Mouse (Mus musculus) forebrain, embryonic 14.5 days (tissue): ENCODE results near the gene Prr12. TPM values are rescaled to one million over a fixed set of nuclear protein-coding genes. Genes with fewer than 3 reads are reported as not detected.

Experiments
- ATAC-seq: fragments of 200-750 bp; cut with Nextera tagmentation; 2 replicates; pipeline ENCODE4 v1.8.0; 2017; ENCODE audit warnings: mild to moderate bottlenecking, moderate library complexity
- DNase-seq: peaks from one replicate; pipeline ENCODE4 v3.0.0-alpha.2; 2015; ENCODE audit warnings: low spot score
- H3K27ac ChIP-seq: fragments of 300-500 bp; sonication (generic); 2 replicates; pipeline ENCODE4 v1.5.1; 2014; ENCODE audit warnings: low read depth, mild to moderate bottlenecking, control low read depth, low read length, moderate library complexity
- H3K27me3 ChIP-seq: fragments of 300-500 bp; sonication (generic); replicated peaks from 2 replicates; pipeline ENCODE4 v1.6.1; 2014; ENCODE audit warnings: low read length, control low read depth, mixed read lengths; ENCODE audit not compliant: control insufficient read depth, insufficient read depth
- H3K36me3 ChIP-seq: fragments of 300-500 bp; sonication (generic); 2 replicates; pipeline ENCODE4 v1.6.1; 2014; ENCODE audit warnings: low read length, control low read depth; ENCODE audit not compliant: control insufficient read depth, insufficient read depth
- H3K4me1 ChIP-seq: fragments of 300-500 bp; sonication (generic); 2 replicates; pipeline ENCODE4 v1.6.1; 2014; ENCODE audit warnings: antibody characterized with exemption, low read length, control low read depth; ENCODE audit not compliant: control insufficient read depth, insufficient read depth
- H3K4me2 ChIP-seq: fragments of 300-500 bp; sonication (generic); 2 replicates; pipeline ENCODE4 v1.6.1; 2014; ENCODE audit warnings: mild to moderate bottlenecking, control low read depth, low read length
- H3K4me3 ChIP-seq: fragments of 300-500 bp; sonication (generic); 2 replicates; pipeline ENCODE4 v1.5.1; 2014; ENCODE audit warnings: low read depth, low read length, control low read depth
- H3K9ac ChIP-seq: fragments of 300-500 bp; sonication (generic); 2 replicates; pipeline ENCODE4 v1.6.1; 2014; ENCODE audit warnings: mild to moderate bottlenecking, low read length, control low read depth, moderate library complexity
- H3K9me3 ChIP-seq: fragments of 300-500 bp; sonication (generic); replicated peaks from 2 replicates; pipeline ENCODE4 v1.6.1; 2016; ENCODE audit warnings: low read length, control low read depth, mixed read lengths; ENCODE audit not compliant: control insufficient read depth
- WGBS: fragments of 180-500 bp; shearing (Covaris S2); extraction: QIAGEN DNeasy Blood & Tissue Kit; methylation state at CpG from one replicate; pipeline ENCODE4 v1.1.7; 2014; 5-methylcytosine and 5-hydroxymethylcytosine counted together
- polyA plus RNA-seq: library from polyadenylated mRNA; unstranded; fragments of >200 nt; fragmentation: Nextera tagmentation; extraction: Ambion mirVana; gene quantifications from 2 replicates; pipeline ENCODE4 v1.2.1, GENCODE M21; 2014

Gene Prr12
- polyA plus RNA-seq, 1 experiment from 2014 or later = 13.6 TPM

DNA sequence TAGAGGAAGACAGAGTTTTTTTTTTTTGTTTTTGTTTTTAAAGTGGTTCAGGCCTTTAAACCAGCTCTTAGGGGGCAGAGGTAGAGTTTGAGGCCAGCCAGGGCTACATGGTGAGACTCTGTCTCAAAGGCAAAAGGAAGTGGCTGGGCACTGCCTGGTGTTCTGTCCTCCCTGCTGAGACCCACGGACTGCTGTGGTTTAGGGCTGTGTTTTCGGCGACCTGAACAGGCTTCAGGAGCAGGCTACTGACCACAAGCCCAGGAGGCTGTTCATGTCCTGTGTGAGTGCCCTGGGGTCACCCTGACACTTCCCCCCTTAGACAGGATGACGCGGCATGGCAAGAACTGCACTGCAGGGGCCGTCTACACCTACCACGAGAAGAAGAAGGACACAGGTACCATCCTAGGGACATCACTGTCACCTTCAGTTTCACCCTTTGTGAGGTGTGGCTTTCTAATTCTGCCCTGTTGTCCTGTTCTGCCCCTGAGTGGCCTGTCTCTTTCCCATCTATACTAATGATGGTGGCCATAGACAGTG is 20.6 kb upstream of the Prr12 start:
- 87% methylated on average over 7 of the region's 7 CpGs for WGBS
- Histone ChIP-seq H3K4me3 (no peak overlapping the region), H3K9ac (no peak overlapping the region), H3K27me3 (no peaks in the 10 kb centered on the region), H3K4me1 (no peaks in the 10 kb centered on the region), H3K27ac (no peak overlapping the region), H3K4me2 (no peak overlapping the region), H3K36me3 (peaks cover 34% of the 10 kb centered on the region), H3K9me3 (no peaks in the 10 kb centered on the region)
- ATAC-seq (no peak), DNase-seq (no peak)

DNA sequence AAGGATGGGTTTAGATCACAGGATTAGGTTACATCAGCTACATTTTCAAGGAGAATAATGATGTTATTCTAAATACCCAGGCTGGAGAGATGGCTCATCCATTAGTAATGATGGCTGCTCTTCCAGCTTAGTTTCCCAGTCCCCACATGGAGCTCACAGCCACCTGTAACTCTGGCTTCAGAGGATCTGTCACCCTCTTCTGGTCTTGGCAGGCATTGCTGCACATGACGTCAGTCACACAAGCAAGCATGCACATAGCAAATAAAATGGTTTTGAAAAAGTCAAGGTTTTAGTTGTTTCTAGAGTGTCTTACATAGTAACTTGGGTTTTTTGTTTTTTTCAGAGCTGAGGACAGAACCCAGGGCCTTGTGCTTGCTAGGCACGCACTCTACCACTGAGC is 19.5 kb upstream of the Prr12 start:
- ATAC-seq (no peak), DNase-seq (peak; percentile 33)
- WGBS = 74% methylated on average over 2 of the region's 2 CpGs
- H3K9me3 ChIP-seq = no peaks in the 10 kb centered on the region
- H3K4me2 ChIP-seq = no peak overlapping the region
- no peak overlapping the region for H3K4me3 ChIP-seq
- peaks cover 30% of the 10 kb centered on the region for H3K36me3 ChIP-seq
- no peaks in the 10 kb centered on the region for H3K4me1 ChIP-seq
- H3K27ac ChIP-seq = no peak overlapping the region
- H3K27me3 ChIP-seq = no peaks in the 10 kb centered on the region
- no peak overlapping the region for H3K9ac ChIP-seq

DNA sequence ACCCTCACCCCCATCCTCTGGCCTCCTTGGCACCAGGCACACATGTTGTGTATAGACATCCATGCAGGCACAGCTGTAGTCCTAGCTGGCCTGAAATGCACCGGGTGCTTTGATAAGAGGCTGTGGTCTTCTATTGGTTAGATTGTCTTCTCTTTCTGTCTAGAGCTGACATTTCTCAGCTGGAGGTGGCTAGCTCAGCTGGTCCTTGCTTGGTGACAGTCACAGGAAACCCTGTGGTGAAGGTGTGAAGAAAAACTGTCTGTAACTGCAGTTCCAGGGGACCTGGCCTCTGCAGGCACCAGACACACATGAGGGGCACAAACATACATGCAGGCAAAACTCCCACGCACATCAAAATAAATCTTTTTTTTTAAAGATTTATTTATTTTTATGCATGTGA is 17.0 kb upstream of the Prr12 start:
- WGBS = 93% methylated on average over 2 of the region's 2 CpGs
- Histone ChIP-seq H3K36me3 (peaks cover 8% of the 10 kb centered on the region; the same call in 1 of the 2 replicates), H3K4me3 (no peak overlapping the region), H3K9me3 (no peaks in the 10 kb centered on the region), H3K27me3 (no peaks in the 10 kb centered on the region), H3K4me2 (no peak overlapping the region), H3K4me1 (no peaks in the 10 kb centered on the region), H3K27ac (no peak overlapping the region), H3K9ac (no peak overlapping the region)
- DNase-seq (no peak), ATAC-seq (no peak)

GRCm38 (mm10) chr7:45068000-45068318 is 15.3 kb upstream of the Prr12 start:
- Histone ChIP-seq H3K36me3 (no peaks in the 10 kb centered on the region), H3K4me1 (no peaks in the 10 kb centered on the region), H3K27me3 (no peaks in the 10 kb centered on the region), H3K9me3 (no peaks in the 10 kb centered on the region), H3K4me2 (no peak overlapping the region), H3K4me3 (no peak overlapping the region), H3K9ac (no peak overlapping the region), H3K27ac (no peak overlapping the region)
- WGBS = 34% methylated on average over 5 of the region's 5 CpGs
- ATAC-seq (0 out of 2 replicates have a peak, but pooled peaks have one; percentile 4), DNase-seq (peak; percentile 53)

GRCm38 (mm10) chr7:45067190-45067999 is 14.7 kb upstream of the Prr12 start:
- WGBS = 70% methylated on average over 4 of the region's 4 CpGs
- Histone ChIP-seq H3K4me2 (no peak overlapping the region), H3K27ac (no peak overlapping the region), H3K27me3 (no peaks in the 10 kb centered on the region), H3K4me1 (no peaks in the 10 kb centered on the region), H3K36me3 (no peaks in the 10 kb centered on the region), H3K9ac (no peak overlapping the region), H3K9me3 (no peaks in the 10 kb centered on the region), H3K4me3 (no peak overlapping the region)
- ATAC-seq (0 out of 2 replicates have a peak, but pooled peaks have one; percentile 12), DNase-seq (no peak)

DNA sequence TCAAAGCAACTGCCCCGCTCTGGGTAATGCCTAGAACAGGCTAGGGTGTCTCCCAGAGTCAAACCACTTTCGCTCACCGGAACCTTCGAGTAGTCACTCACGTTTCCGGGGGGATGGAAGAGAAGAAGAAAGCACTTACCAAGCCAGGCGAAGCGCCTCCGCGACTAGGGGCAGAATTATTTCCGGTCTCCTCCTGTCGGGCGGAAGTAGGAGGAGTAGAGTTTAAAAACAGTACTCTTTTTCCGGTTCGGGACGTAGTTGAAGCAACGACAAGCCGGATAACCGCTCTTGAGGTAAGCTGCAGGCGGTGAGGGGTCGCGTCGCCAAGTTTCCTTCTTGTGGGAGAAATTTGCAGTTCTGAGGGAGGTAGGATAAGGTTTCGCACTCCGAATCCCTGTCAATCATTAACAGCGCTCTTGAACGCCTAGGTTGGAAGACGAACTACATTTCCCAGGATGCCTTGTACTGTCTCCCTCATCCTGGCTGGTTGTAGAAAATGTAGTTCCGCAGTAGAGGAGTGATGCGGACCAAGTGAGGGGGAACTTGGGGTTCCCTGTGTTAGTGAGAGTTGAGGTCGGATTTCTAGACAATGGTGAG is 9.7 kb upstream of the Prr12 start, which contains the start of the genes Nosip and Prrg2:
Gene Nosip (plus strand): TSS at position 191 of the 597 bp plus-strand sequence.
Gene Prrg2 (minus strand): TSS at position 439 of the 597 bp plus-strand sequence.
- Histone ChIP-seq H3K9me3 (no peaks in the 10 kb centered on the region), H3K4me3 (peak within 1 kb of the TSS; percentile 49), H3K9ac (peak within 1 kb of the TSS; percentile 60), H3K27me3 (no peaks in the 10 kb centered on the region), H3K36me3 (no peaks in the 10 kb centered on the region), H3K4me2 (peak within 1 kb of the TSS; percentile 61), H3K4me1 (peaks cover 11% of the 10 kb centered on the region), H3K27ac (peak within 1 kb of the TSS; percentile 76)
- ATAC-seq = peak; percentile 93
- peak; percentile 99 for DNase-seq
- under 1% methylated on average over 31 of the region's 31 CpGs for WGBS

- 17% methylated on average over 11 of the region's 11 CpGs for WGBS
Observed at GRCm38 (mm10) chr7:45061532-45062075, 8.9 kb upstream of the Prr12 start.

GRCm38 (mm10) chr7:45060632-45061122 is 8.0 kb upstream of the Prr12 start:
- no peak for DNase-seq
- Histone ChIP-seq H3K4me1 (peaks cover 11% of the 10 kb centered on the region), H3K27ac (no peak overlapping the region), H3K36me3 (no peaks in the 10 kb centered on the region), H3K27me3 (no peaks in the 10 kb centered on the region), H3K9me3 (no peaks in the 10 kb centered on the region), H3K4me3 (no peak overlapping the region), H3K9ac (no peak overlapping the region), H3K4me2 (no peak overlapping the region)
- 87% methylated on average over 6 of the region's 6 CpGs for WGBS
- ATAC-seq = no peak

More at GRCm38 (mm10) chr7:45061532-45062075, 8.9 kb upstream of the Prr12 start:
- peaks cover 11% of the 10 kb centered on the region for H3K4me1 ChIP-seq
- H3K9ac ChIP-seq = peak overlapping the region; percentile 6; the same call in 1 of the 2 replicates
- H3K4me3 ChIP-seq = peak overlapping the region; percentile 49
- DNase-seq (no peak), ATAC-seq (no peak)
- H3K27me3 ChIP-seq = no peaks in the 10 kb centered on the region
- H3K27ac ChIP-seq = no peak overlapping the region
- no peaks in the 10 kb centered on the region for H3K36me3 ChIP-seq
- H3K9me3 ChIP-seq = no peaks in the 10 kb centered on the region
- H3K4me2 ChIP-seq = peak overlapping the region; percentile 61
